Mouse (Mus musculus) hindbrain, postnatal 0 days (tissue): ENCODE measurements around the gene Snx19. TPM values are rescaled to one million over a fixed set of nuclear protein-coding genes. Genes with fewer than 3 reads are reported as not detected.

Experiments
- ATAC-seq: fragments of 200-750 bp; cut with Nextera tagmentation; 2 replicates; pipeline ENCODE4 v1.8.0; 2017; ENCODE audit warnings: mild to moderate bottlenecking, moderate TSS enrichment, moderate library complexity
- DNase-seq: peaks from one replicate; pipeline ENCODE4 v3.0.0-alpha.2; 2015; ENCODE audit warnings: low spot score
- H3K27ac ChIP-seq: fragments of 300-500 bp; sonication (generic); 2 replicates; pipeline ENCODE4 v1.5.1; 2014; ENCODE audit warnings: mild to moderate bottlenecking
- H3K27me3 ChIP-seq: fragments of 300-500 bp; sonication (generic); 2 replicates; pipeline ENCODE4 v1.6.1; 2014; ENCODE audit warnings: low read length, mixed read lengths; ENCODE audit not compliant: insufficient read depth
- H3K36me3 ChIP-seq: fragments of 300-500 bp; sonication (generic); 2 replicates; pipeline ENCODE4 v1.6.1; 2014; ENCODE audit warnings: low read length, mixed read lengths; ENCODE audit not compliant: insufficient read depth
- H3K4me1 ChIP-seq: fragments of 300-500 bp; sonication (generic); 2 replicates; pipeline ENCODE4 v1.6.1; 2014; ENCODE audit warnings: antibody characterized with exemption, low read length, mixed read lengths; ENCODE audit not compliant: insufficient read depth
- H3K4me2 ChIP-seq: fragments of 300-500 bp; sonication (generic); 2 replicates; pipeline ENCODE4 v1.6.1; 2014; ENCODE audit warnings: low read depth, mild to moderate bottlenecking, low read length, moderate library complexity, mixed read lengths
- H3K4me3 ChIP-seq: fragments of 300-500 bp; sonication (generic); 2 replicates; pipeline ENCODE4 v1.5.1; 2014; ENCODE audit warnings: low read length
- H3K9ac ChIP-seq: fragments of 300-500 bp; sonication (generic); replicated peaks from 2 replicates; pipeline ENCODE4 v1.6.1; 2014; ENCODE audit warnings: mild to moderate bottlenecking, low read length, moderate library complexity, mixed read lengths
- H3K9me3 ChIP-seq: fragments of 300-500 bp; sonication (generic); 2 replicates; pipeline ENCODE4 v1.6.1; 2016; ENCODE audit warnings: low read length, mixed read lengths
- CTCF ChIP-seq: IDR thresholded peaks from 2 replicates; pipeline ENCODE4 v1.5.1; 2016; ENCODE audit warnings: antibody characterized with exemption, control low read depth, low read depth
- WGBS: fragments of 180-500 bp; shearing (Covaris S2); extraction: QIAGEN DNeasy Blood & Tissue Kit; methylation state at CpG from one replicate; pipeline ENCODE4 v1.1.7; 2014; 5-methylcytosine and 5-hydroxymethylcytosine counted together
- polyA plus RNA-seq: library from polyadenylated mRNA; unstranded; fragments of >200 nt; fragmentation: Nextera tagmentation; extraction: Ambion mirVana; gene quantifications from 2 replicates; pipeline ENCODE4 v1.2.1, GENCODE M21; 2015
- total RNA-seq: library from RNA; depleted of rRNA; stranded (reverse); fragments of >200 nt; gene quantifications from 2 replicates; pipeline ENCODE4 v1.2.3, GENCODE M21; 2014

Gene Snx19
- total and polyA plus RNA-seq, 2 experiments from 2014 or later, result 18.1 to 30.8 TPM

GRCm38 (mm10) chr9:30448459-30448858 lies 21.6 kb downstream of the Snx19 start:
- no peak overlapping the region for H3K27ac ChIP-seq
- peak; percentile 81 for DNase-seq
- no peaks in the 10 kb centered on the region for H3K4me1 ChIP-seq
- H3K4me2 ChIP-seq, result no peak overlapping the region
- no peak overlapping the region for H3K4me3 ChIP-seq
- H3K9me3 ChIP-seq, result no peaks in the 10 kb centered on the region
- H3K27me3 ChIP-seq, result no peaks in the 10 kb centered on the region
- H3K9ac ChIP-seq, result no peak overlapping the region
- H3K36me3 ChIP-seq, result peaks cover 52% of the 10 kb centered on the region
- peak; percentile 67 for TF ChIP-seq CTCF
- 33% methylated on average over 4 of the region's 4 CpGs for WGBS
- peak; percentile 47 for ATAC-seq

- Histone ChIP-seq H3K4me1 (no peaks in the 10 kb centered on the region), H3K4me3 (no peak overlapping the region), H3K4me2 (no peak overlapping the region), H3K27me3 (no peaks in the 10 kb centered on the region), H3K9ac (no peak overlapping the region), H3K27ac (no peak overlapping the region), H3K36me3 (peaks cover 38% of the 10 kb centered on the region), H3K9me3 (no peaks in the 10 kb centered on the region)
- TF ChIP-seq CTCF, result no peak
- WGBS, result 20% methylated on average over 2 of the region's 2 CpGs
- no peak for ATAC-seq
- DNase-seq, result no peak
These were observed 23.0 kb downstream of the Snx19 start for GRCm38 (mm10) chr9:30449862-30450261.

- Histone ChIP-seq H3K4me2 (no peak overlapping the region), H3K27me3 (no peaks in the 10 kb centered on the region), H3K4me1 (no peaks in the 10 kb centered on the region), H3K27ac (no peak overlapping the region), H3K9ac (no peak overlapping the region), H3K9me3 (no peaks in the 10 kb centered on the region), H3K36me3 (peaks cover 29% of the 10 kb centered on the region), H3K4me3 (no peak overlapping the region)
- 67% methylated on average over 2 of the region's 2 CpGs for WGBS
- ATAC-seq, result no peak
- DNase-seq, result no peak
- TF ChIP-seq CTCF, result no peak
These were observed 23.9 kb downstream of the Snx19 start for GRCm38 (mm10) chr9:30450834-30451233.

- no peaks in the 10 kb centered on the region for H3K27me3 ChIP-seq
- no peaks in the 10 kb centered on the region for H3K4me1 ChIP-seq
- H3K36me3 ChIP-seq, result peaks cover 11% of the 10 kb centered on the region; the same call in 1 of the 2 replicates
- no peak overlapping the region for H3K27ac ChIP-seq
- ATAC-seq (no peak), DNase-seq (no peak)
- no peak overlapping the region for H3K4me3 ChIP-seq
- no peaks in the 10 kb centered on the region for H3K9me3 ChIP-seq
- WGBS, result 88% methylated on average over 2 of the region's 2 CpGs
- H3K9ac ChIP-seq, result no peak overlapping the region
- no peak for TF ChIP-seq CTCF
- H3K4me2 ChIP-seq, result no peak overlapping the region
These were observed 27.6 kb downstream of the Snx19 start for GRCm38 (mm10) chr9:30454527-30454926.

- Histone ChIP-seq H3K4me2 (no peak overlapping the region), H3K9ac (no peak overlapping the region), H3K4me3 (no peak overlapping the region), H3K9me3 (no peaks in the 10 kb centered on the region), H3K36me3 (peaks cover 11% of the 10 kb centered on the region; the same call in 1 of the 2 replicates), H3K27ac (no peak overlapping the region), H3K4me1 (no peaks in the 10 kb centered on the region), H3K27me3 (no peaks in the 10 kb centered on the region)
- no peak for TF ChIP-seq CTCF
- DNase-seq (no peak), ATAC-seq (no peak)
- WGBS, result 87% methylated on average over 6 of the region's 6 CpGs
These were observed 29.3 kb downstream of the Snx19 start for GRCm38 (mm10) chr9:30456250-30456649.

- no peaks in the 10 kb centered on the region for H3K9me3 ChIP-seq
- no peak overlapping the region for H3K4me3 ChIP-seq
- no peak for TF ChIP-seq CTCF
- WGBS, result 83% methylated on average over 8 of the region's 8 CpGs
- ATAC-seq (no peak), DNase-seq (no peak)
- no peak overlapping the region for H3K4me2 ChIP-seq
- no peak overlapping the region for H3K9ac ChIP-seq
- H3K4me1 ChIP-seq, result no peaks in the 10 kb centered on the region
- peaks cover 34% of the 10 kb centered on the region for H3K36me3 ChIP-seq
- no peak overlapping the region for H3K27ac ChIP-seq
- H3K27me3 ChIP-seq, result no peaks in the 10 kb centered on the region
These were observed 33.6 kb downstream of the Snx19 start for GRCm38 (mm10) chr9:30460501-30460900.

GRCm38 (mm10) chr9:30464661-30465060 lies 37.8 kb downstream of the Snx19 start:
- Histone ChIP-seq H3K36me3 (peaks cover 35% of the 10 kb centered on the region), H3K4me1 (no peaks in the 10 kb centered on the region), H3K27me3 (no peaks in the 10 kb centered on the region), H3K4me2 (no peak overlapping the region), H3K4me3 (no peak overlapping the region), H3K9ac (no peak overlapping the region), H3K27ac (no peak overlapping the region), H3K9me3 (no peaks in the 10 kb centered on the region)
- WGBS, result 84% methylated on average over 4 of the region's 4 CpGs
- no peak for TF ChIP-seq CTCF
- DNase-seq (no peak), ATAC-seq (no peak)
